Mouse (Mus musculus) kidney, embryonic 14.5 days (tissue): ENCODE data around the gene Eif3i. TPM values are rescaled to one million over a fixed set of nuclear protein-coding genes. Genes with fewer than 3 reads are reported as not detected.
A peak's percentile ranks its signal among the peaks of the same experiment; 100 is the strongest.

Experiments
- ATAC-seq: fragments of 200-750 bp; cut with Nextera tagmentation; 2 replicates; pipeline ENCODE4 v1.8.0; 2017; ENCODE audit warnings: moderate number of reproducible peaks, mild to moderate bottlenecking, moderate TSS enrichment, moderate library complexity; ENCODE audit not compliant: low FRiP score, low TSS enrichment
- H3K27ac ChIP-seq: fragments of 300-500 bp; sonication (generic); 2 replicates; pipeline ENCODE4 v1.5.1; 2014; ENCODE audit warnings: low read depth, mild to moderate bottlenecking, low read length, moderate library complexity, mixed read lengths
- H3K27me3 ChIP-seq: fragments of 300-500 bp; sonication (generic); 2 replicates; pipeline ENCODE4 v1.6.1; 2014; ENCODE audit warnings: mild to moderate bottlenecking, low read length; ENCODE audit not compliant: control insufficient read depth, insufficient read depth
- H3K36me3 ChIP-seq: fragments of 300-500 bp; sonication (generic); 2 replicates; pipeline ENCODE4 v1.6.1; 2014; ENCODE audit warnings: low read length, mixed read lengths; ENCODE audit not compliant: control insufficient read depth, insufficient read depth
- H3K4me1 ChIP-seq: fragments of 300-500 bp; sonication (generic); 2 replicates; pipeline ENCODE4 v1.6.1; 2014; ENCODE audit warnings: low read length, mixed read lengths; ENCODE audit not compliant: control insufficient read depth, insufficient read depth
- H3K4me2 ChIP-seq: fragments of 300-500 bp; sonication (generic); replicated peaks from 2 replicates; pipeline ENCODE4 v1.6.1; 2014; ENCODE audit warnings: low read depth, mild to moderate bottlenecking, low read length
- H3K4me3 ChIP-seq: fragments of 300-500 bp; sonication (generic); 2 replicates; pipeline ENCODE4 v1.5.1; 2014; ENCODE audit warnings: mild to moderate bottlenecking, low read length
- H3K9ac ChIP-seq: fragments of 300-500 bp; sonication (generic); 2 replicates; pipeline ENCODE4 v1.6.1; 2014; ENCODE audit warnings: low read depth, mild to moderate bottlenecking, low read length, moderate library complexity
- H3K9me3 ChIP-seq: fragments of 300-500 bp; sonication (generic); 2 replicates; pipeline ENCODE4 v1.6.1; 2016; ENCODE audit warnings: low read length; ENCODE audit not compliant: control insufficient read depth
- WGBS: fragments of 180-500 bp; shearing (Covaris S2); extraction: QIAGEN DNeasy Blood & Tissue Kit; methylation state at CpG from one replicate; pipeline ENCODE4 v1.1.7; 2014; 5-methylcytosine and 5-hydroxymethylcytosine counted together
- polyA plus RNA-seq: library from polyadenylated mRNA; unstranded; fragments of >200 nt; fragmentation: Nextera tagmentation; extraction: Ambion mirVana; gene quantifications from 2 replicates; pipeline ENCODE4 v1.2.1, GENCODE M21; 2014

The Eif3i gene
- 340 and 401 TPM in 2 replicates for polyA plus RNA-seq

- H3K4me3 ChIP-seq, result peak within 1 kb of the TSS; percentile 100
- no peaks in the 10 kb centered on the region for H3K27me3 ChIP-seq
- H3K4me1 ChIP-seq, result peaks cover 18% of the 10 kb centered on the region
- H3K4me2 ChIP-seq, result peak within 1 kb of the TSS; percentile 92
- peaks cover 47% of the 10 kb centered on the region for H3K36me3 ChIP-seq
- H3K27ac ChIP-seq, result peak within 1 kb of the TSS; percentile 71
- ATAC-seq, result peak; percentile 85
- peak within 1 kb of the TSS; percentile 92 for H3K9ac ChIP-seq
- no peaks in the 10 kb centered on the region for H3K9me3 ChIP-seq
- WGBS, result under 1% methylated on average over 63 of the region's 74 CpGs
These were observed at the start of gene Eif3i, which contains the start of gene Tmem234 for GRCm38 (mm10) chr4:129600233-129601158. Gene Eif3i (minus strand): TSS chr4:129600648. Gene Tmem234 (plus strand): TSS chr4:129600668.

- ATAC-seq, result no peak
- no peak overlapping the region for H3K9ac ChIP-seq
- no peaks in the 10 kb centered on the region for H3K9me3 ChIP-seq
- H3K4me2 ChIP-seq, result no peak overlapping the region
- peaks cover 82% of the 10 kb centered on the region for H3K36me3 ChIP-seq
- no peak overlapping the region for H3K4me3 ChIP-seq
- WGBS, result 81% methylated on average over 1 of the region's 1 CpGs
- no peak overlapping the region for H3K27ac ChIP-seq
- H3K4me1 ChIP-seq, result no peaks in the 10 kb centered on the region
- no peaks in the 10 kb centered on the region for H3K27me3 ChIP-seq
These were observed 48.2 kb upstream of the Eif3i start for GRCm38 (mm10) chr4:129648656-129649055.

- Histone ChIP-seq H3K27ac (no peak overlapping the region), H3K4me2 (no peak overlapping the region), H3K4me3 (no peak overlapping the region), H3K36me3 (peaks cover 52% of the 10 kb centered on the region), H3K9ac (no peak overlapping the region), H3K9me3 (no peaks in the 10 kb centered on the region), H3K4me1 (0 out of 2 replicates have a peak, but pooled peaks cover 4% of the 10 kb centered on the region), H3K27me3 (no peaks in the 10 kb centered on the region)
- 88% methylated on average over 6 of the region's 6 CpGs for WGBS
- no peak for ATAC-seq
These were observed 44.8 kb upstream of the Eif3i start for GRCm38 (mm10) chr4:129645204-129645603.

GRCm38 (mm10) chr4:129641756-129642155, 41.3 kb upstream of the Eif3i start:
- H3K9ac ChIP-seq, result peak overlapping the region; percentile 13; the same call in 1 of the 2 replicates
- peak overlapping the region; percentile 71; the same call in 1 of the 2 replicates for H3K4me3 ChIP-seq
- H3K4me1 ChIP-seq, result peaks cover 17% of the 10 kb centered on the region; the same call in 1 of the 2 replicates
- no peaks in the 10 kb centered on the region for H3K9me3 ChIP-seq
- H3K27me3 ChIP-seq, result no peaks in the 10 kb centered on the region
- H3K4me2 ChIP-seq, result peak overlapping the region; percentile 90
- WGBS, result 34% methylated on average over 5 of the region's 5 CpGs
- H3K36me3 ChIP-seq, result peaks cover 42% of the 10 kb centered on the region
- ATAC-seq, result no peak
- H3K27ac ChIP-seq, result 0 out of 2 replicates have a peak overlapping the region, but pooled peaks have one; percentile 14

- under 1% methylated on average over 56 of the region's 60 CpGs for WGBS
- Histone ChIP-seq H3K27me3 (no peaks in the 10 kb centered on the region), H3K9ac (peak within 1 kb of the TSS; percentile 87), H3K4me1 (peaks cover 17% of the 10 kb centered on the region; the same call in 1 of the 2 replicates), H3K4me2 (peak within 1 kb of the TSS; percentile 90), H3K4me3 (peak within 1 kb of the TSS; percentile 71), H3K9me3 (no peaks in the 10 kb centered on the region), H3K27ac (peak within 1 kb of the TSS; percentile 86), H3K36me3 (peaks cover 42% of the 10 kb centered on the region)
- ATAC-seq, result peak; percentile 95
These were observed 40.4 kb upstream of the Eif3i start, which contains the start of gene Txlna for GRCm38 (mm10) chr4:129640638-129641467. Gene Txlna (minus strand): TSS chr4:129641065.

- Histone ChIP-seq H3K36me3 (peaks cover 42% of the 10 kb centered on the region), H3K27me3 (no peaks in the 10 kb centered on the region), H3K27ac (peak overlapping the region; percentile 86), H3K9ac (peak overlapping the region; percentile 87), H3K4me3 (peak overlapping the region; percentile 71), H3K4me2 (peak overlapping the region; percentile 90), H3K4me1 (peaks cover 17% of the 10 kb centered on the region; the same call in 1 of the 2 replicates), H3K9me3 (no peaks in the 10 kb centered on the region)
- ATAC-seq, result no peak
- 5% methylated on average over 17 of the region's 17 CpGs for WGBS
These were observed 39.7 kb upstream of the Eif3i start for GRCm38 (mm10) chr4:129640101-129640637.

GRCm38 (mm10) chr4:129639221-129639620, 38.8 kb upstream of the Eif3i start:
- Histone ChIP-seq H3K36me3 (peaks cover 48% of the 10 kb centered on the region), H3K4me2 (peak overlapping the region; percentile 90), H3K27ac (no peak overlapping the region), H3K4me1 (peaks cover 17% of the 10 kb centered on the region; the same call in 1 of the 2 replicates), H3K9ac (peak overlapping the region; percentile 87; the same call in 1 of the 2 replicates), H3K9me3 (no peaks in the 10 kb centered on the region), H3K27me3 (no peaks in the 10 kb centered on the region), H3K4me3 (peak overlapping the region; percentile 71; the same call in 1 of the 2 replicates)
- 89% methylated on average over 15 of the region's 15 CpGs for WGBS
- ATAC-seq, result no peak

GRCm38 (mm10) chr4:129633852-129634251, 33.4 kb upstream of the Eif3i start:
- H3K9me3 ChIP-seq, result no peaks in the 10 kb centered on the region
- peaks cover 2% of the 10 kb centered on the region; the same call in 1 of the 2 replicates for H3K4me1 ChIP-seq
- 98% methylated on average over 6 of the region's 6 CpGs for WGBS
- H3K27me3 ChIP-seq, result no peaks in the 10 kb centered on the region
- no peak overlapping the region for H3K9ac ChIP-seq
- H3K4me2 ChIP-seq, result no peak overlapping the region
- ATAC-seq, result no peak
- H3K27ac ChIP-seq, result no peak overlapping the region
- H3K36me3 ChIP-seq, result peaks cover 95% of the 10 kb centered on the region
- H3K4me3 ChIP-seq, result no peak overlapping the region
